Mouse (Mus musculus): ENCODE measurements around the gene Tia1. TPM values are rescaled to one million over a fixed set of nuclear protein-coding genes. Genes with fewer than 3 reads are reported as not detected.

Tia1 gene
- total RNA-seq, 1 experiment from 2014 or later = 74.8 TPM

DNA sequence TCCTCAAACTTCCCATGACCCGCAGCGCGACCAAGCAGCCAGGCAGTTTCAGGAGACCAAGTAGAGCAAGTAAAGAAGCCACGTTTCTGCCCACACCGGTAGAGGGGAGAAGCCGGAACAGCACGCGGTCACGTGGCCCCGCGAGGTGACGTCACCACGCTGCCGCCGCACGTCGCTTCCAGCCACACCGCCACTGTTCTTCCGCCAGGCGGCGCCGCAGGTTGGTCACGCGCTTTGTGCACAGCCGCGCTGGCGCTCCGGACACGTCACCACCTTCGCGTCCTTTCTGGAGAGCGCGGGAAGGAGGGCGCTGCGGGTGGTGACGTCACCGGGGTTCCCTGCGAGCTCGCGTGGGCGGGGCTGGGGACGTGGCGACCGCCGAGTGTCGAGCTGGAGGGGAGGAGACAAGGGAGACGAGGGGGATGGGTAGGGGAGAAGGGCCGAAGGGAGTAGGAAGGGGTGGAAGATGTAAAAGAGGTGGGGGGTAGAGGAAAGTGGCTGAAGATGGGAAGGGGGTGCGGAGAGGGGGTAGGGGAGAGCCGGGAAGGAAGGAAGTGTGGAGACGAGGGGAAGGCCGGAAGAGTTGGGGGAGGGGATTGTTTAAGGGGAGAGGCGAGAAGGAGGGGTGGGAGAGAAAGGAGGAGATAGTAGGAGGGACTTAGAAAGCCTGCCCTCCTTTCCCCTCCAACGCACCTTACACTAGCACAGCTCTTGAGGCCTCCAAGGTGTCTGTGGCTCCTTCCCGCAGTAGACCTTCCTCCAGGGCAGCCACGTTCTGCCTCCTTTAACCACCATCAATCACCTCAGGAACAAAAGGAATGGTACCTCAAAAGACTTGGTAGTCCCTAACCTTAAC, 68.3 kb downstream of the Tia1 start:
- ATAC-seq (replicated peaks; ENCODE audit: insufficient number of reproducible peaks, low FRiP score, low TSS enrichment, poor library complexity, severe bottlenecking) = peak; percentile 89

DNA sequence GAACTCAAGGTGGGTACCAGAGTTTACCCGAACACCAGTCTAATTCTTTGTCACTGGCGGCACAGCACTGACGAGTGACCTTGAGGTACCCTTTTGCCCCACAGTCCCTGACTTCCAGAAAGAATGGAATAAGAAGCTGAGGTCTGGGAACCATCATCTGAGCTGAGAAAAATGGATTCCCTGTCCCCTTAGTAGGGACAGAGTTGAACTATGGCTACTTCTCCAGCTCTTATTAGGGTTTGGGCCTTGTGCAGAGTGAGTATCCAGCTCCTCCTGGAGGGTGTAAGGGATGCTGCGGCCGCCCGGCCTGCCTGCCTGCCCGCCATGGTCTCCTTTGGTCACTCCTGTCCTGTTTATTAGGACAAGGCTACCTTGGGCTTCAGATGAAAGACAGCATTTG, 69.1 kb downstream of the Tia1 start:
- no peak for ATAC-seq (replicated peaks; ENCODE audit: insufficient number of reproducible peaks, low FRiP score, low TSS enrichment, poor library complexity, severe bottlenecking)

DNA sequence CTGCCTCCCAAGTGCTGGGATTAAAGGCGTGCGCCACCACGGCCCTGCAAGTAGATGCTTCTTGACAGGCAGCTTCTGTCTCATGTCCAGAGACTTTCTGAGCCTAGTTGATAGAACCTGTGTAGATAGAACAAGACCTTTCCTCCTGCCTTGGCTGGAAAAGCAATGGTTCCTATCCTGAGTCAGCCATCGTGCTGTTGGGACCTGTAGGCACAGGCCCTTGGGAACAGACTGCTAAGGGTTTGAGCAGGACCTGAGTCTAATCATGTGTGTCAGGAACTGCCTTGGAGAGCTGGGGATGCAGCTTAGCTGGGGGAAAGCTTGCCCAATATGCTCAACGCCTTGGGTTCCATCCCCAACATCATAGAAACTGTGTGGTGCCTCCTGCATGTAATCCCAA, 70.1 kb downstream of the Tia1 start:
- no peak for ATAC-seq (replicated peaks; ENCODE audit: insufficient number of reproducible peaks, low FRiP score, low TSS enrichment, poor library complexity, severe bottlenecking)

DNA sequence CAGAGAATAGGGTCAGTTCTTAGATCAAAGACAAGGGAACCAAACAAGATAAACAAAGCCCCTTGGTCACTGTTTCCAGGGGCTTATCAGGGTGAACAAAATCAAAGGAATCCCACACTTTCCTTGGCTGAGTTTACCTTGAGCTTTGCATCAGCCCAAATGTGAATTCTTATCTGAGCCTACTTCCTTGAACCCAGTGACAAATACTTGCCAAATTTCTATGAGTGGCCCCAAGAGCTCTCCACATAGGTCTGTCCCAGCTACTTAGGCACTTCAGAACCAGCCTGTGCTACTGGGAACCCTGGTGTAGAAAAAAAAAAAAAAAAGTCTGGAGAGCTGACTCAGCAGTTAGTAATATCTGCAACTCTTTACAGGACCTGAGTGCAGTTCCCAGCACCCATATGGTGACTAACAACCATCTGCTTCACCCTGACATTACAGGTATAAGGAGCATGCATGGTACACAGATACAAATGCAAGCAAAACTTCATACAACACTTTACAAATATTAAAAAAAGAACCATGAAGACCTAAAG, 70.7 kb downstream of the Tia1 start:
- no peak for ATAC-seq (replicated peaks; ENCODE audit: insufficient number of reproducible peaks, low FRiP score, low TSS enrichment, poor library complexity, severe bottlenecking)

DNA sequence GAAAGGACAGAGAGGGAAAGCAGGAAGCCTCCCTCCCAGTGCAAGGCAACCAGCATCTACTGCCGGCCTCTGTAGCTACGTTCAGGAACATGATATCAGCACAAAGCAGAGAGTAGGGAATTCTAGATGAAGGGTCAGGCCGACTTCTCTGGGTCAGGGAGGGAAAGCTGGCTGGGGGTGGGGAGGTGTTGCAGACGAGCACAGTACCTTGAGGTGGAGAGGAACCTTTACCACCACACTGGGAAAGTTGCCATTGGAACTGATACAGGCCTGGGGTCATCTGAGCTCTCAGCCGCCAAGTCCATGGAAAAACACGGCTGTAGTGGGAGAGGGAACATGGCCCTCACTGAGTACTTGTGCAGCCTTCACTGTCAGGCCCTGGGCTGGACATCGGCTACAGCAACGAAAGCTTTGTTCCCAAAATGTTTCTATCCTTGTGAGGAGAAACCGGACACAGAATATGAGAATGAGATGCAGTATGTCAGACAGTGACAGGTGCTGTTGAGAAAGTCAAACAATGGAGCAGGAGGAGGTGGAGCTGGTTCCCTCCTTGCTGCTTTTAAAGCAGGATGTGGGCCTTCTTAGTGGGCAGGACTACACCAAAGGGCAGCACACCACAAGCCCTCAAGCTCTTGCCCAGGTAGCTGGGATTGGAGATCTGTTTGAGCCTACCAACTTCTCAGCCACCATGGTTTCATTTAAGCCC, 71.6 kb downstream of the Tia1 start:
- no peak for ATAC-seq (replicated peaks; ENCODE audit: insufficient number of reproducible peaks, low FRiP score, low TSS enrichment, poor library complexity, severe bottlenecking)

DNA sequence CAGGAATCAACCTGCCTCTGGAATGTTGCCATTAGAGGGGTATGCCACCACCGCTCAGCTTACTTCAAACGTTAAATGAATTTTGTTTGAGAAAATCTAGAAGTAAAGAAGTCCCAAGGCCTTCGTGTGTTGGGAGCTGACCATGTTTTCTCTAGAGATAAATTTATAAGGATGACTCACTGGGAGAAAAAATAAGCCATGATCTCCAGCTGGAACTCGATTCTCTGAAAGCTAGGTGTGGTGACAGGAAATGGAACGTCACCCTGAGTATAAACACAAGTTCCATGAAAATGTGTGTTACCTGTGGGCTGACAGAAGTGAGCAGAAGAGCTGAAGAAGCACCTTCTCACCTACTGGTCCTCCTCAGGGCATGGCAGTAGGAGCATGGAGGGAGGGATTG, 72.9 kb downstream of the Tia1 start:
- ATAC-seq (replicated peaks; ENCODE audit: insufficient number of reproducible peaks, low FRiP score, low TSS enrichment, poor library complexity, severe bottlenecking) = no peak

DNA sequence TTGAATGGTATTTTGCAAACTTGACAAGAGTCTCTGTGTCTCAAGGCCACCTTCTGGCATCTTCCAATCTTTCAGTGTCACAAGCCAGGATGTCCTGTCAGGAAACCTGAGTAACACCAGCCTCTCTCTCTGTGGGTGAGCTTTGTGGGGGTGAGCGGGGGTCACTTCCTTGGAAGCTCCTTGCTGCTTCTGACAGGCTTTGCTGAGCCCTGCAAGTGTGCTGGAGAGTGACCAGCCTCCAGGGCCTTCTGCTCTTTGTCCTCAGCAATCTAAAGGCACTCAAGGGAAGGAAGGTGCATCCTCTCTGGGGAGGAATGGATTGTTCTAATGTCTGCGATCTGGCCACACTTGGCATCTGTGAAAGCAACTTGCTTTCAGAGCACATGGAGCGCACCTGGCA, 75.3 kb downstream of the Tia1 start:
- ATAC-seq (replicated peaks; ENCODE audit: insufficient number of reproducible peaks, low FRiP score, low TSS enrichment, poor library complexity, severe bottlenecking) = no peak

DNA sequence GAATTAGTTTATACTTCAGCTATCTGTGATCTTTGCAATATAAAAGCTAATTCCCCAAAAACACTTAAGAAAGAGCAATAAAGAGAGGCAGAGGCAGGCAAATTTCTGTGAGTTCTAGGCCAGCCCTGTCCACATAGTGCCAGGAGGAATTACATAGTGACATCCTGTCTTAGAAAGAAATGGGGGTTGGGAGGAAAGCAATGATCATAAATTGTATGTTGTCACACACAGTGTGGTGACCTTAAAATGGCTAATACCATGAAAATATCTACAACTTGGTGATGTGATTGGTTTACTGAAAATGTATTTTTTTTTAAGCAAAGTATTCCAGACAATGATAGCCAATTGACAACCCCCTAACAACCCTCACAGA, 75.8 kb downstream of the Tia1 start:
- no peak for ATAC-seq (replicated peaks; ENCODE audit: insufficient number of reproducible peaks, low FRiP score, low TSS enrichment, poor library complexity, severe bottlenecking)

DNA sequence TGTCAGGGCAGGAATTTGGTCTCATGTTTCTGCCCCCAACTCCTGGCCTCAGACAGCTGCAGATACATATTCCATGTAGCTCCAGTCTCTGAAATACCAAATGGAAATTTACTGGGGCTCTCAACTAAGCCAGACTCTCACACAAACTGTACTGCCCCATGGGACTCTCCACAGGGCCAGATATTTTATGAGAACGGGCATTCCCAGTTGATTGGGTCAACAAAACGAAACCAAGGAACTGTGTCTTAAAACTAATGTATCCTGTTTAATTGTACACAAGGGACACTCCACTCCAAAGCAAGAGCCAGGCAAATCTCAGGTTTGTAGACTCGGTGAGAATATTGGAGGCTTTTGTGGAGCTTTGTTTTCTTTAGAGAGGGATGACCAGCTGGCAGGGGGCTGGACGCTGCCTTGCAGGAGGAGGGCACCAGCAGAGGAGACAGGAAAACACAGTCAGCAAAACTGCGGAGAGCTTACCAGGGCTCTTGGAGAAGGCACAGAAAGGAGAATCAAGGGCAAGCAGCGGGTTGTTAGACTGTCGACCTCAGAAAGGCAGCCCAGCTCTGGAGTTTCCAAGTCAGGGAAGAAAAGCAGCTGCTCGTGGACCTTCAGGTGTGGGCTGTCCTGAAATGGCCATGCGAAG, 76.3 kb downstream of the Tia1 start:
- ATAC-seq (replicated peaks; ENCODE audit: insufficient number of reproducible peaks, low FRiP score, low TSS enrichment, poor library complexity, severe bottlenecking) = no peak

DNA sequence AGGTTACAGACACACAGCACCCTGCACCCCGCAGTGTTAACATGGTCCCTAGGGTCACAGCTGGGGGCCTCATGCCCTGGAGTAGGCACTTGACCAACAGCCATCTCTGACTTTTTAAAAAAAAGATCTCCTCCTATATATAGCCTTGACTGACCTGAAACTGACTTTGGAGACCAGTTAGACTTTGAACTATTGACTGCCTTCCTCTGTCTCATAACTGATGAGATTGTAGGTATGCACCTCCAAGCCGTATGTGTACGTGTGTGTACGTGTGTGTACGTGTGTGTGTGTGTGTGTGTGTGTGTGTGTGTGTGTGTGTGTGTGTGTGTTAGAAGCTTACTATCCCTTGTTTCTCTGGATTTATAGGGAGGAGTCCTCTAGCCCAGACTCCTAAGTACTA, 77.9 kb downstream of the Tia1 start:
- no peak for ATAC-seq (replicated peaks; ENCODE audit: insufficient number of reproducible peaks, low FRiP score, low TSS enrichment, poor library complexity, severe bottlenecking)

Other genes with a start within 250 kb of the Tia1 start
- 0.10 TPM in 1 of 3 replicates, not detected in the others for gene Tgfa, start 209.0 kb upstream of the Tia1 start, total RNA-seq (2017)
- gene Fam136a, start 38.6 kb upstream of the Tia1 start, total RNA-seq (2017) = 10.1 to 17.5 TPM (median 14.1 TPM) in 3 replicates
- 46.0 to 69.5 TPM (median 61.3 TPM) in 3 replicates for gene Snrpg, start 32.9 kb upstream of the Tia1 start, total RNA-seq (2017)
- 31.6 to 40.4 TPM (median 36.6 TPM) in 3 replicates for gene Pcyox1, start 7.1 kb upstream of the Tia1 start, total RNA-seq (2017)
- gene Gm44790, start 22.4 kb downstream of the Tia1 start, total RNA-seq (2017) = 2.7 to 6.8 TPM in 2 of 3 replicates, not detected in the other
- 43.0 to 51.5 TPM (median 49.7 TPM) in 3 replicates for gene C87436, start 34.2 kb downstream of the Tia1 start, total RNA-seq (2017)
- 36.4 to 57.1 TPM (median 52.3 TPM) in 3 replicates for gene Pcbp1, start 122.1 kb downstream of the Tia1 start, total RNA-seq (2017)
- gene Asprv1, start 223.9 kb downstream of the Tia1 start, total RNA-seq (2017) = 0.29 to 0.96 TPM in 2 of 3 replicates, not detected in the other